8 mouse cellular contexts compared by ENCODE assay signal in the genomic region with DNA sequence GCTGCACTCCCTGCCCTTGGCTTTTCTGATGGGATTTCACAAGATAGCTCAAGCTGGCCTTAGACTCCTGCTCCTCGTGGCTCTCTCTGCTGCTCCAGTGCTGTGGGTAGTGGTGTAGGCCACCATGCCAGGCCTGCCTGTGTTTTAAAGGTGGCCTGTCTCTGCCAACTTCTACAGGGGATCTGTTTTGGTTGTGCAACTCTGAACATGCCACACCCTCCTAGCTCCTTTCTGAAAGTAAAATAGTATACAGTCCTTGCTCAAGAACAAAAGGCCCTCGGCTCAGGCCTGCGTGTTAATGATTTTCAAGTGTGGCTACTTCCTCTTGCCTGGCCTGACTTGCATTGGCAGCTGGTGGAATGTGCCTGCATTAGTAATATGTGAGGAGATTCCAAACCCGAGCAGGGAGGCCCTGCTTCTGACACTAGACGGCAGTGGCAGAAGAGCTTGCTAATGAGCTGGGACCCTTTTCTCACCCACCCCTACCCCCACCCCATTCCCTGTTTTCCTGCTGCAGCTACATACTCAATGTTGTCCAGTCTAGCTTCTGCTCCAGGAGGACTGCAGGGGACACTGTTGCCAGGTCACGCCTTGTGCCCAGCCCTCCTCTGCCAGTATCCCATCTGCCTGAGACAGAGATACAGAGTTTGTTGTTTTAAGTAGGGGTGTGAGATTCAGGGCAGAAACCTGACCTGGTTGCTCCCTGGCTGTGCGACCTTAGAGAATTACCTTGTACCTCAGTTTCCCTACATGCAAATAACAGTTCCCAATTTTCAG. TPM values are rescaled to one million over a fixed set of nuclear protein-coding genes. Genes with fewer than 3 reads are reported as not detected.
DNase-seq lines count a peak whose midpoint lies in the region; ATAC-seq and TF ChIP-seq lines count a peak whose summit lies in the region.

No protein-coding gene starts in this region.

- peaks cover 23% of the 10 kb centered on the region; the same call in 1 of the 2 replicates for H3K4me1 ChIP-seq in spleen, adult 2 months (ENCODE audit: control insufficient read depth, insufficient read depth, insufficient read length)
- H3K4me1 ChIP-seq in kidney, embryonic 16.5 days (ENCODE audit: insufficient read depth, low read length), result peaks cover 72% of the 10 kb centered on the region
- H3K4me1 ChIP-seq in midbrain, embryonic 10.5 days, result peaks cover 94% of the 10 kb centered on the region

- no peak for TF ChIP-seq CTCF in spleen, adult 2 months (IDR thresholded peaks at IDR 0.05; ENCODE audit: extremely low read depth, insufficient read depth, insufficient read length, insufficient replicate concordance)

- H3K4me2 ChIP-seq in kidney, embryonic 16.5 days (replicated peaks; ENCODE audit: low read depth, low read length), result no peak overlapping the region

- peak; percentile 87 for ATAC-seq in granulocyte monocyte progenitor cell, adult 5-6 weeks (replicated peaks; ENCODE audit: poor library complexity, severe bottlenecking)
- peak; percentile 64 for ATAC-seq in kidney, embryonic 16.5 days (ENCODE audit: low FRiP score, low TSS enrichment)

- TF ChIP-seq POLR2A in spleen, adult 2 months (IDR thresholded peaks at IDR 0.05; ENCODE audit: low read depth, low read length), result no peak

- H3K27ac ChIP-seq in spleen, adult 2 months (ENCODE audit: insufficient read depth, low read length), result peak overlapping the region; percentile 49
- peak overlapping the region; percentile 93 for H3K27ac ChIP-seq in kidney, embryonic 16.5 days (ENCODE audit: low read length)
- peak overlapping the region; percentile 80 for H3K27ac ChIP-seq in midbrain, embryonic 10.5 days (replicated peaks)

- DNase-seq in spleen, adult 2 months (ENCODE audit: low read depth in 1 of 2, low spot score in 2 of 2), result no peak
- no peak for DNase-seq in spleen, adult 18-20 months
- no peak for DNase-seq in midbrain, embryonic 10.5 days (ENCODE audit: low spot score)
- DNase-seq in c-Kit-positive CD71-positive TER-119-positive erythroid progenitor cells, embryonic 14.5 days (ENCODE audit: low spot score), result no peak
- DNase-seq in cerebellum, postnatal 4 days (ENCODE audit: low spot score in 2 of 2), result no peak
- no peak for DNase-seq in thymus, postnatal 25 days

- no peaks in the 10 kb centered on the region for H3K27me3 ChIP-seq in spleen, adult 2 months (ENCODE audit: control insufficient read depth, insufficient read depth, low read length)
- H3K27me3 ChIP-seq in kidney, embryonic 16.5 days (ENCODE audit: insufficient read depth, low read length), result no peaks in the 10 kb centered on the region
- H3K27me3 ChIP-seq in midbrain, embryonic 10.5 days (ENCODE audit: low read depth, poor library complexity, severe bottlenecking), result no peaks in the 10 kb centered on the region

- 59% methylated on average over 7 of the region's 7 CpGs for WGBS in spleen, adult 2 months
- WGBS in kidney, embryonic 16.5 days, result 36% methylated on average over 7 of the region's 7 CpGs
- WGBS in midbrain, embryonic 10.5 days, result 41% methylated on average over 7 of the region's 7 CpGs

- H3K4me3 ChIP-seq in spleen, adult 2 months (ENCODE audit: extremely low read depth, insufficient read depth, insufficient read length), result no peak overlapping the region
- no peak overlapping the region for H3K4me3 ChIP-seq in kidney, embryonic 16.5 days (ENCODE audit: low read length)
- no peak overlapping the region for H3K4me3 ChIP-seq in midbrain, embryonic 10.5 days

- no peaks in the 10 kb centered on the region for H3K9me3 ChIP-seq in kidney, embryonic 16.5 days (ENCODE audit: low read length)
- H3K9me3 ChIP-seq in midbrain, embryonic 10.5 days (replicated peaks), result no peaks in the 10 kb centered on the region

- peak overlapping the region; percentile 17; the same call in 1 of the 2 replicates for H3K9ac ChIP-seq in kidney, embryonic 16.5 days (replicated peaks; ENCODE audit: low read length)

- no peaks in the 10 kb centered on the region for H3K36me3 ChIP-seq in spleen, adult 2 months (ENCODE audit: control insufficient read depth, insufficient read depth, low read length)
- no peaks in the 10 kb centered on the region for H3K36me3 ChIP-seq in kidney, embryonic 16.5 days (ENCODE audit: insufficient read depth, low read length)
- peaks cover 2% of the 10 kb centered on the region; the same call in 1 of the 2 replicates for H3K36me3 ChIP-seq in midbrain, embryonic 10.5 days

RNA-seq across cellular contexts. Expression of a gene that starts 52.6 kb away (rescaled TPM):
- polyA plus RNA-seq in spleen, adult 2 months (2012; rRNA removed), result 23.1 and 30.0 TPM in 2 replicates
- 69.0 and 88.8 TPM in 2 replicates for total RNA-seq in granulocyte monocyte progenitor cell, adult 5-6 weeks (2014; fragmentation: Nextera tagmentation)
- 54.9 and 57.7 TPM in 2 replicates for total RNA-seq in granulocyte monocyte progenitor cell, adult 5-6 weeks (2017)
- polyA plus RNA-seq in kidney, embryonic 16.5 days (2015; fragmentation: Nextera tagmentation; extraction: Ambion mirVana), result 61.5 and 66.6 TPM in 2 replicates
- 70.6 and 78.8 TPM in 2 replicates for polyA plus RNA-seq in midbrain, embryonic 10.5 days (2016; fragmentation: Nextera tagmentation; extraction: Ambion mirVana)

RNA-seq across cellular contexts. Expression of a gene that starts 53.7 kb away (rescaled TPM):
- 10.7 and 12.1 TPM in 2 replicates for polyA plus RNA-seq in spleen, adult 2 months (2012; rRNA removed)
- 0.92 and 1.1 TPM in 2 replicates for total RNA-seq in granulocyte monocyte progenitor cell, adult 5-6 weeks (2014; fragmentation: Nextera tagmentation)
- 1.5 and 1.6 TPM in 2 replicates for total RNA-seq in granulocyte monocyte progenitor cell, adult 5-6 weeks (2017)
- polyA plus RNA-seq in kidney, embryonic 16.5 days (2015; fragmentation: Nextera tagmentation; extraction: Ambion mirVana), result 14.6 and 14.7 TPM in 2 replicates
- 26.4 and 27.2 TPM in 2 replicates for polyA plus RNA-seq in midbrain, embryonic 10.5 days (2016; fragmentation: Nextera tagmentation; extraction: Ambion mirVana)
